Comparison of ENCODE assay signal across 16 mouse cellular contexts in the genomic region with DNA sequence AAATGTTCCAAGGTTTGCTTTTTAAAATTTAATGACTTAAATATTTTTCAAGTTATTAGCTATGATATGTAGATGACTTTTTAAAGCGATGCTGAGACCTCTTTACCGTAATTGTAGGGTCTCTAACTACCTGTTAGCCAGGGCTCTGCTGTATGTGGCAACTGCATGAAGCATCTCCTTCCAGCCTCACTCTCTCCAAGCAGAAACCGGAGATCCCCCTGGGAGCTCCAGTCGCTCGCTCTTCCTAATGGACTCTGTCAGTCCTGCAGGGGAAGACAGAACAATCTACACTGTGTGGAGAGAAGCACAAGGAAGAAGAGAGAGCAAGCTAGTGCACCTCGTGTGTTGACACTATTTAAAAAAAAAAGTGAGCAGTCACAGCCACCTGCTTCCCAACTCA. TPM values are rescaled to one million over a fixed set of nuclear protein-coding genes. Genes with fewer than 3 reads are reported as not detected.
DNase-seq lines count a peak whose midpoint lies in the region; ATAC-seq lines count a peak whose summit lies in the region.
"Had no signal": no experiment of that assay in that cellular context is flagged by ENCODE, and none has a peak within 500 bp of the region (broad histone marks: within the 10 kb centered on the region; RNA-seq: fewer than 3 reads in every experiment).

No protein-coding gene starts in this region.

- no peaks in the 10 kb centered on the region for H3K4me1 ChIP-seq in embryonic facial prominence, embryonic 11.5 days (ENCODE audit: control insufficient read depth, insufficient read depth, low read length)
- H3K4me1 ChIP-seq in embryonic facial prominence, embryonic 10.5 days: peaks cover 18% of the 10 kb centered on the region
- H3K4me1 ChIP-seq in hindbrain, embryonic 12.5 days: peaks cover 9% of the 10 kb centered on the region
- H3K4me1 ChIP-seq in hindbrain, embryonic 10.5 days (replicated peaks): peaks cover 7% of the 10 kb centered on the region; the same call in 1 of the 2 replicates
- no peaks in the 10 kb centered on the region for H3K4me1 ChIP-seq in neural tube, embryonic 13.5 days (replicated peaks)
- no peaks in the 10 kb centered on the region for H3K4me1 ChIP-seq in neural tube, embryonic 15.5 days

- ATAC-seq in embryonic facial prominence, embryonic 11.5 days (replicated peaks; ENCODE audit: insufficient number of reproducible peaks, low FRiP score, low TSS enrichment, low read depth): no peak; the same call in 1 of the 2 replicates
- peak; percentile 63; the same call in 1 of the 2 replicates for ATAC-seq in hindbrain, embryonic 12.5 days (ENCODE audit: low FRiP score)
- ATAC-seq in neural tube, embryonic 13.5 days (ENCODE audit: low read depth): 0 out of 2 replicates have a peak, but pooled peaks have one; percentile 41
- peak; percentile 51; the same call in 1 of the 2 replicates for ATAC-seq in neural tube, embryonic 15.5 days (ENCODE audit: low FRiP score)

- 11% methylated on average over 6 of the region's 6 CpGs for WGBS in embryonic facial prominence, embryonic 11.5 days
- 13% methylated on average over 6 of the region's 6 CpGs for WGBS in embryonic facial prominence, embryonic 10.5 days
- WGBS in hindbrain, embryonic 12.5 days: 19% methylated on average over 6 of the region's 6 CpGs
- WGBS in hindbrain, embryonic 10.5 days: 19% methylated on average over 6 of the region's 6 CpGs
- WGBS in neural tube, embryonic 13.5 days: 21% methylated on average over 6 of the region's 6 CpGs
- WGBS in neural tube, embryonic 15.5 days: 21% methylated on average over 6 of the region's 6 CpGs

- H3K27ac ChIP-seq in embryonic facial prominence, embryonic 11.5 days (replicated peaks; ENCODE audit: low read depth, low read length): no peak overlapping the region
- no peak overlapping the region for H3K27ac ChIP-seq in embryonic facial prominence, embryonic 10.5 days (replicated peaks)
- H3K27ac ChIP-seq in hindbrain, embryonic 12.5 days: no peak overlapping the region
- H3K27ac ChIP-seq in hindbrain, embryonic 10.5 days: no peak overlapping the region
- H3K27ac ChIP-seq in neural tube, embryonic 13.5 days (replicated peaks): no peak overlapping the region
- no peak overlapping the region for H3K27ac ChIP-seq in neural tube, embryonic 15.5 days (replicated peaks)
- H3K27ac ChIP-seq: embryonic facial prominence, embryonic 12.5 days; heart, adult 2 months; kidney, embryonic 15.5 days; layer of hippocampus, adult 2 months; limb, embryonic 13.5 days; macrophage had no signal

- no peaks in the 10 kb centered on the region for H3K27me3 ChIP-seq in embryonic facial prominence, embryonic 11.5 days (ENCODE audit: control insufficient read depth, insufficient read depth, low read length)
- peaks cover 24% of the 10 kb centered on the region for H3K27me3 ChIP-seq in embryonic facial prominence, embryonic 10.5 days (replicated peaks; ENCODE audit: low read depth, poor library complexity, severe bottlenecking)
- H3K27me3 ChIP-seq in hindbrain, embryonic 12.5 days: peaks cover 8% of the 10 kb centered on the region; the same call in 1 of the 2 replicates
- H3K27me3 ChIP-seq in hindbrain, embryonic 10.5 days (ENCODE audit: insufficient read depth, poor library complexity, severe bottlenecking): peaks cover 21% of the 10 kb centered on the region
- H3K27me3 ChIP-seq in neural tube, embryonic 13.5 days: peaks cover 23% of the 10 kb centered on the region
- H3K27me3 ChIP-seq in neural tube, embryonic 15.5 days (replicated peaks): peaks cover 12% of the 10 kb centered on the region
- H3K27me3 ChIP-seq: embryonic facial prominence, embryonic 12.5 days had no signal

- peak; percentile 49 for DNase-seq in embryonic facial prominence, embryonic 11.5 days (ENCODE audit: low spot score)
- no peak for DNase-seq in embryonic facial prominence, embryonic 10.5 days (ENCODE audit: low spot score)
- no peak for DNase-seq in hindbrain, embryonic 10.5 days (ENCODE audit: low spot score)
- DNase-seq in neural tube, embryonic 10.5 days (ENCODE audit: extremely low spot score, low spot score): no peak
- no peak for DNase-seq in ovary, postnatal 10 days (ENCODE audit: low spot score)

- no peak overlapping the region for H3K9ac ChIP-seq in embryonic facial prominence, embryonic 11.5 days (replicated peaks; ENCODE audit: low read length)
- no peak overlapping the region for H3K9ac ChIP-seq in hindbrain, embryonic 12.5 days
- H3K9ac ChIP-seq in neural tube, embryonic 13.5 days: no peak overlapping the region
- no peak overlapping the region for H3K9ac ChIP-seq in neural tube, embryonic 15.5 days (replicated peaks)
- H3K9ac ChIP-seq: embryonic facial prominence, embryonic 12.5 days; heart, embryonic 12.5 days; kidney, embryonic 15.5 days; limb, embryonic 13.5 days had no signal

- H3K36me3 ChIP-seq in embryonic facial prominence, embryonic 11.5 days (replicated peaks; ENCODE audit: control insufficient read depth, insufficient read depth, low read depth, low read length): no peaks in the 10 kb centered on the region
- no peaks in the 10 kb centered on the region for H3K36me3 ChIP-seq in embryonic facial prominence, embryonic 10.5 days (replicated peaks)
- no peaks in the 10 kb centered on the region for H3K36me3 ChIP-seq in hindbrain, embryonic 12.5 days
- H3K36me3 ChIP-seq in hindbrain, embryonic 10.5 days: no peaks in the 10 kb centered on the region
- no peaks in the 10 kb centered on the region for H3K36me3 ChIP-seq in neural tube, embryonic 13.5 days
- H3K36me3 ChIP-seq in neural tube, embryonic 15.5 days: no peaks in the 10 kb centered on the region
- H3K36me3 ChIP-seq: embryonic facial prominence, embryonic 12.5 days; heart, embryonic 12.5 days; kidney, embryonic 15.5 days; limb, embryonic 13.5 days had no signal

- H3K9me3 ChIP-seq in embryonic facial prominence, embryonic 11.5 days (replicated peaks; ENCODE audit: control insufficient read depth, low read length): no peaks in the 10 kb centered on the region
- no peaks in the 10 kb centered on the region for H3K9me3 ChIP-seq in embryonic facial prominence, embryonic 10.5 days
- no peaks in the 10 kb centered on the region for H3K9me3 ChIP-seq in hindbrain, embryonic 12.5 days (replicated peaks)
- no peaks in the 10 kb centered on the region for H3K9me3 ChIP-seq in hindbrain, embryonic 10.5 days
- no peaks in the 10 kb centered on the region for H3K9me3 ChIP-seq in neural tube, embryonic 13.5 days
- H3K9me3 ChIP-seq in neural tube, embryonic 15.5 days (replicated peaks): no peaks in the 10 kb centered on the region
- H3K9me3 ChIP-seq: embryonic facial prominence, embryonic 12.5 days; heart, embryonic 12.5 days; kidney, embryonic 15.5 days; limb, embryonic 13.5 days had no signal

- H3K4me2 ChIP-seq in embryonic facial prominence, embryonic 11.5 days (ENCODE audit: low read depth, low read length): no peak overlapping the region
- H3K4me2 ChIP-seq in hindbrain, embryonic 12.5 days (replicated peaks): no peak overlapping the region
- no peak overlapping the region for H3K4me2 ChIP-seq in neural tube, embryonic 13.5 days
- H3K4me2 ChIP-seq in neural tube, embryonic 15.5 days: no peak overlapping the region
- H3K4me2 ChIP-seq: embryonic facial prominence, embryonic 12.5 days; kidney, embryonic 15.5 days; limb, embryonic 13.5 days had no signal

- H3K4me3 ChIP-seq in embryonic facial prominence, embryonic 11.5 days (ENCODE audit: low read depth, low read length): no peak overlapping the region
- no peak overlapping the region for H3K4me3 ChIP-seq in embryonic facial prominence, embryonic 10.5 days
- no peak overlapping the region for H3K4me3 ChIP-seq in hindbrain, embryonic 12.5 days
- no peak overlapping the region for H3K4me3 ChIP-seq in hindbrain, embryonic 10.5 days
- H3K4me3 ChIP-seq in neural tube, embryonic 13.5 days: no peak overlapping the region
- H3K4me3 ChIP-seq in neural tube, embryonic 15.5 days (replicated peaks): no peak overlapping the region
- H3K4me3 ChIP-seq: embryonic facial prominence, embryonic 12.5 days; erythroblast, embryonic 14.5 days; heart, adult 2 months; kidney, embryonic 15.5 days; layer of hippocampus, adult 2 months; limb, embryonic 13.5 days had no signal

RNA-seq across cellular contexts. Expression of gene Rcn1, which starts 29.3 kb away (rescaled TPM):
- polyA plus RNA-seq in embryonic facial prominence, embryonic 11.5 days (2014; fragmentation: Nextera tagmentation; extraction: Ambion mirVana): 151 and 160 TPM in 2 replicates
- polyA plus RNA-seq in embryonic facial prominence, embryonic 10.5 days (2016; fragmentation: Nextera tagmentation; extraction: Ambion mirVana): 114 and 116 TPM in 2 replicates
- 143 and 150 TPM in 2 replicates for polyA plus RNA-seq in hindbrain, embryonic 12.5 days (2016; fragmentation: Nextera tagmentation; extraction: Ambion mirVana)
- 100 and 111 TPM in 2 replicates for polyA plus RNA-seq in hindbrain, embryonic 10.5 days (2016; fragmentation: Nextera tagmentation; extraction: Ambion mirVana)
- polyA plus RNA-seq in neural tube, embryonic 13.5 days (2015; fragmentation: Nextera tagmentation; extraction: Ambion mirVana): 83.3 and 94.6 TPM in 2 replicates
- 73.5 and 85.4 TPM in 2 replicates for polyA plus RNA-seq in neural tube, embryonic 15.5 days (2015; fragmentation: Nextera tagmentation; extraction: Ambion mirVana)
